Mouse (Mus musculus): Measurements from ENCODE around the gene Tuba1b. TPM values are rescaled to one million over a fixed set of nuclear protein-coding genes. Genes with fewer than 3 reads are reported as not detected.
"Not testable (repeated sequence)": the region's sequence is repeated elsewhere in the genome, so short reads cannot be mapped to it uniquely, and the experiment has no call there.

Tuba1b gene
- total RNA-seq, 2 experiments from 2014 or later = 193 to 255 TPM

DNA sequence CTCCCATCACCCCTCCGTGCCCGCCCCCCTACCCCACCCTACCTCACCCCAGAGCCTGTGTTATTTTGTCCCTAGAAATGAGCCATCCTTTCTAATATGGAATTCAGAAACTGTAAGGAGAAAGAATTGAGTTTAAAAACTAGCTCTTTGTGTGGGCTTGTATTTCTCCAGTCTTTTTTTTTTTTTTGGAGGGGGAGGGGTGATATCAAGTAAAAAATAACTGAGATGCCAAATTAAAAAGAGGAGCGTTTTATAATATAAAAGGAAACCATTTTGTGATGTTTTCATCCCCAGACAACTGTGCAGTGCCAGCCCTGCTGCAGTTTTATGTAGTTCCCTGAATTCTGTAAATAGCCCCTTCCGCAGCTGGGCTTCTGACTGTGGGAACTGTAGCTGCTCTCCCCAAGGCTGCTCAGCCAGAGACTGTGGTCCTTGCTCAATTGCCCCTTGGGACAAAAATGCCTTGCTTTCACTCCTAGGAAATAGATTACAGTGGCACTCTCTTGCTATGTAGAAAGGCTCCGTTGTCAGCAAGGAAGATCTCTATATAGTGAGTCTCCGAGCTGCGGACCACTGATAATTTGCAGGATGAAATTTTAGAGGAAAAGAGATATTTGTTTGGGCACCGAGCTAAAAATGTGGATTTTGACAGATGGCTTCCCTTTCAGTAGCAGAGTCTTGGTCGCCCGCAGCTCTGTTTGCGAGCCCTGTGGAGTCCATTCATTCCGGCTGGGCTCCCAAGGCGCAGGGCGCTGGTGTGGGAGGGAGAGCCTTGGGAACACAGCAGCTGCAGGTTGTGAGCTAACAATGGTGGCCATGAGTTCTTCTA is 20.3 kb upstream of the Tuba1b start:
- no peak for DNase-seq (ENCODE audit: low spot score in 2 of 2)

GRCm38 (mm10) chr15:98953401-98954356 is 19.3 kb upstream of the Tuba1b start, which contains the start of the genes Gm49450 and Tuba1a:
Gene Gm49450 (minus strand): TSS chr15:98953551.
Gene Tuba1a (minus strand): TSS chr15:98953703.
- DNase-seq (ENCODE audit: low spot score in 2 of 2) = peak in 1 of 2 experiments; percentile 72

DNA sequence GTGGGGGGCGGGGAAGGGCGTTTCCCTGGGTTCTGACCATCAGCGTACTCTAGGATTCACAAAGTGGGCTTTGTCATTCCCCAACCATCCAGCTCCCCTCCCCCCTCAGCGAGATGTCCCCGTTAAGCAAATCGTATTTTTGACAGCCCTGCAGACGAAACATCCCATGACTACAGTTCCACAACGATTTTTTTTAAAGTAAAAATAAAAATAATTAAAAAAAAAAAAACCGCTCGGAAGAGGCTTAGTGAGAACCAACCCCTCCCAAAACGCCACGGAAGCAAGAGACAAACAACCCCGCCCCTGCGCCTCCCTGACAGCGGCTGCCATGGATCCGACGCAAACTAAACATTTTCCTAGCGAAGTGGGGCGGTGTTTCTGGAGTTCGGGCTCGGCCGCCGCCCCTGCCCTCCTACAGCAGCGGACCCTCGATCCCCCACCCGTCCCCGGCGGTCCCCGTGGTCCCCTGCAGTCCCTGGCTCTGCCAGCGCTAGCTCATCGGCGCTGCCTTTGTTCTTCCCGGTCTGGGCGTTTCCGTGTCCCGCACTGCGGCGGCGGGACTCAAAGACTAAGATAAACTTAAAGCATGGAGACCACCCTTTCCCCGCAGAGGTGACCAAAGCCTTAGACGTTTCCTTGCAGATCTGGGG is 18.5 kb upstream of the Tuba1b start:
- peak; percentile 65 to 72 for DNase-seq (ENCODE audit: low spot score in 2 of 2)

GRCm38 (mm10) chr15:98952063-98952455 is 17.7 kb upstream of the Tuba1b start:
- DNase-seq (ENCODE audit: low spot score in 2 of 2) = no peak

DNA sequence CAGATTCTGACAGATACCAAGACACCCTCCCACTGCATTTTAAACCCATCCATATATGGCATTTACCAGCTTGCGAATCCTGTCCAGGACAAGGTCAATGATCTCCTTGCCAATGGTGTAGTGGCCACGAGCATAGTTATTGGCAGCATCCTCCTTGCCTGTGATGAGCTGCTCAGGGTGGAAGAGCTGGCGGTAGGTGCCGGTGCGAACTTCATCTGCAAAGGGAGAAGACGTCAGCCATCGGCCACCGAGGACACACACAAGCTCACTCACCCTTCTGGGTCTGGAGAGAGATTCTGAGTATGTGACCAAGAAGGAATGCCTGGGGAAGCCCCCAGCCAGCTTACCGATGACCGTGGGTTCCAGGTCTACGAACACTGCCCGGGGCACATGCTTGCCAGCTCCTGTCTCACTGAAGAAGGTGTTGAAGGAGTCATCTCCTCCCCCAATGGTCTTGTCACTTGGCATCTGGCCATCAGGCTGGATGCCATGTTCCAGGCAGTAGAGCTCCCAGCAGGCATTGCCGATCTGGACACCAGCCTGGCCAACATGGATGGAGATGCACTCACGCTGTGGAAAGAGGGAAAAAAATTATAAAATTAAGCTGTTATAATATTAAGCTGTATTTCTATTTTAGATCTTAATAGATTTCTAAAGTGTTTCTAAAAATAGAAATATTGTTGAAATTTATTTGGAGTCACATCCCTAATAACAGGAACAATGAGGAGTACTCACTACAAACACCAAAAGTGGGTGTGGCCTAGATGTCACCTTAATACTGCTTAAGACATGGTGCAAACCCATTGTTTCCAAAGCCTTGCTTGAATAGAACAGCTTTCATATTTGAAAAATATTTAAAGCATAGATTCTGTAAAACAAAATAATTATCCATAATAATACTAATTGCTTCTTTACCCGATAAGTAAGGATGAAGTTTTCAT is 17.0 kb upstream of the Tuba1b start:
- not testable (repeated sequence) for DNase-seq (ENCODE audit: low spot score in 2 of 2)

- no peak for DNase-seq (ENCODE audit: low spot score in 2 of 2)
Observed at GRCm38 (mm10) chr15:98949607-98949892, 15.2 kb upstream of the Tuba1b start.

DNA sequence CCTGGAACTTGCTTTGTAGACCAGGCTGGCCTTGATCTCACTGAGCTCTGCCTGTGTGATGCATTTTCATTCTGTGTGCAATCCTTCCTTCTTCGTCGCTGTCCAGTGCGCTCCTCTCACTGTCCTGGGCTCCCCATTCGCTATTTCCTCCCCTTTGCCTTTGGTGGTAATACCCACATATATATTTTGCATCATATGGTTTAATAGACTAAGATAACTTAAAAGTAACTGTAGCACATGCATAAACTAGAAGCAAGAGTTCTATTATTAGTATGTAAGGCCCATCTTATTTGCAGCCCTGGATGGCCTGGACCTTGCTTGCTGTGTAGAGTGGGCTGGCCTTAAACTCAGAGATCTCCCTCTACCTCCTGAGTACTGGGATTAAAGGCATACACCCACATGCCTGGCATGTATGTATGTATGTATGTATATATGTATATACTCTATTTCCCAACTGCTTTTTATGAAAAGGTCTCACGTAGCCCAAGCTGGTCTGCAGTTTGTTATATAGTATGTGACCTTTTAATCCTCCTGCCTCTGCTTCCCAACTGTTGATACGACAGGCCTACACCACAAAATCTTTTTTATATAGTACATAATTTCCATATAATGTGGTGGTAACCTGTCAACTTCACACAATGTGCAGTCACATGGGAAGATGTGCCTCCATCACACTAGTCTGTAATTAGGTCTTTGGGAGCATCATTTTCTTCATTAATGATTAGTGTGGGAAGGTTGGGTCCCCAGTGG is 14.7 kb upstream of the Tuba1b start:
- no peak for DNase-seq (ENCODE audit: low spot score in 2 of 2)

DNA sequence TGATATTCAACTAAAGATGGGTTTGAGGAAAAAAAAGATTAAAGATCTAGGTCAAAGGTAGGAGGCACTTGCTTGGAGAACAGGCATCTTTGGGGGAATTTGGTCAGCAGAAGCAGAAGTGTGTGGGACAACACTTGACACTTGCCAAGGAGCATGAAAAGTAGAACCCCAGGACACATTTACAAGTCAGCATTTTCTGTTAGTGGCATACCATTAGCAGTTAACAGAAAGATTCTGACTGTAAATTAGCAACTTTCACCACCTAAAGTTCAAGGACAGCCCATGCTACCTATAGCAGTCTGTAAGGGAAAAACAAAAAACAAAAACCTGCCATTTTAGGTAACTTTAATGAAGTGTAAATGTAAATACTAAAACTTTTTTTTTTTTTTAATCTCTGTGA is 14.0 kb upstream of the Tuba1b start:
- DNase-seq (ENCODE audit: low spot score in 2 of 2) = no peak

- no peak for DNase-seq (ENCODE audit: low spot score in 2 of 2)
Observed at GRCm38 (mm10) chr15:98947884-98948283, 13.5 kb upstream of the Tuba1b start.

GRCm38 (mm10) chr15:98943133-98943532 is 8.8 kb upstream of the Tuba1b start:
- DNase-seq (ENCODE audit: low spot score in 2 of 2) = no peak

- no peak for DNase-seq (ENCODE audit: low spot score in 2 of 2)
Observed at GRCm38 (mm10) chr15:98942081-98942480, 7.7 kb upstream of the Tuba1b start.

DNA sequence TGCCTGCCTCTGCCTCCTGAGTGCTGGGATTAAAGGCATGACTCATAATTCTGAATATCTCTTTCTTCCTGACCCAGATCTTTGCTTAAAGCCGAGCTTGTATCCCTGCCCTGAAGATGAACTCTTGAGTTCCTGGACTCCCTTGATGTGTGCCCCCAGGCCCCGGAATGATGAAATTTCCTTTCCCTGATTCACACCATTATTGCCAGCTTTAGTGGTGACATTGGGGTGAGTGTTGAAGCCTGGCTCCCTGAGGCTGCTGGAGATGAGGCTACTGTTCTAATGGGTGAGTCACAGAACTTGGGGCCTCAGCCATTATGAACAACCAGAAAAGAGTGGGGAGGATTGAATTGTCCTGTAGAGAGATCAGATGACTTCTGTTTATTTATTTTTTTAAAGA is 7.2 kb upstream of the Tuba1b start:
- no peak for DNase-seq (ENCODE audit: low spot score in 2 of 2)

- DNase-seq (ENCODE audit: low spot score in 2 of 2) = no peak
Observed at GRCm38 (mm10) chr15:98940816-98941215, 6.5 kb upstream of the Tuba1b start.

DNA sequence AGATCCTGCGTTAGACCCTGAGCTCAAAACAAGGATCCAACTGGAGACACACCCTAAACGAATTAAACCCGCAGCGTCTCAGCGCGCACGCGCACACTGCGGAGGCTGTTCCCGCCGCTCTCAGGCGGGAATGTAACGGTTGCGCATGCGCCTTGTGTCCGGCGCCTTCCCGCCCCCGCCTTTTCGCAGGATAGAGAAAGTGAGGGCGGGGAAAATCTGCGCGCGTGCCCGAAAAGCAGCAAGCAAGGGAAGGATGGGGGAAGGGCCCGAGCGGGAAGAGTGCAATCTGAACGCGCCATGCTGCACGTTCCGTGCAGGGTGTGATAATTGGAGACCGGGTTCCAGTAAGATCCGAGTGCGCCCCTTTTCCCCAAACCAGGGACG is 540 bp downstream of the Tuba1b start:
- DNase-seq (ENCODE audit: low spot score in 2 of 2) = peak; percentile 90 to 94

- not testable (repeated sequence) for DNase-seq (ENCODE audit: low spot score in 2 of 2)
Observed at GRCm38 (mm10) chr15:98933004-98933671, 1.2 kb downstream of the Tuba1b start.

DNA sequence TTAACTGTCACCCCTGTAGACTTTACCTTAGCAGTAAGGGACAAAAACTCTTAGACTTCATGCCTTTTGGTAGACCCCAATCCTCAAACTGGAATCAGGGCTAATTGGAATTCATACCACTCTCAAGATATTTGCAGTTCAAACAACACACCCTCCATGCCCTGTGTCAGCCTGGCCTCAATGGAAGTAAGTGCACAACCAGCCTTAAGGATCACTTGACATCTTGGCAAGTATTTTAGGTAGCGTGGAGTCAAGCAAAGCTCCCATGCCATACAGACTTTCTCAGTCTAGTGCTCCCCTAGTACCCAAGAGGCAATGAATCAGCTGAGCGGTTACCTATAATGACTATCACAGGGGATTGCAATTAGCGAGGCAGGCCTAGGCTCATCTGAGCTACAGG is 3.4 kb downstream of the Tuba1b start:
- no peak for DNase-seq (ENCODE audit: low spot score in 2 of 2)

DNA sequence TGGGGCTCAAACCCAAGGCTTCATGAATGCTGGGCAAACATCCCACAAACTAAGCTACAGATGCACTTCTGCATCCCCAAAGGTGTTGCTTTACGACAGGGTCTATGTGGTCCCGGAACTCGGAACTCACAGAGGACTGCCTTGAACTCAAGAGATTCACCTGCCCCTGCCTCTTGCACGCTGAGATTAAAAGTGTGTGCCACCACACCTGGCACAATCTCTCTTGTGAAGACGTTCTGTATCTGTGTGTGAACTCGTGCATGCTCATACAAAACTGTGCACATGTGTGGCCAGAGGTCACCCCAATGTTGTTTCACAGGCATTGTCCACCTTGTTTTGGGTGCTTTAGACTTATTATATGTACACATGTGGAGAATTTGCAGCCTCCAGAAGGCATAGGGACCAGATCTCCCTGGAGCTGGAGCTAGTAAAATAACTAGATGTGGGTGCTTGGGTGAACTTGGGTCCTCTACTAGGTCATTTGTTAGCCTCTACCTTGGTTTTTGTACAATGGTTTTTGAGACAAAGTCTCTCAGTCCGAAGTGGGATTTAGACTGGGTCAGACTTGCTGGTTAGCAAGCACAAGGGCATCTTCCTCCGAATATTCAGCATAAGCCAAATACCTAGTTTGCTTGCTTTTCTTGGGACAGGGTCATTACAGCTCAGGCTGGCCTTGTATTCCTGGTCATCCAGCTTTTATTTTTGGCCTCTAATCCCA is 4.2 kb downstream of the Tuba1b start:
- DNase-seq (ENCODE audit: low spot score in 2 of 2) = no peak

DNA sequence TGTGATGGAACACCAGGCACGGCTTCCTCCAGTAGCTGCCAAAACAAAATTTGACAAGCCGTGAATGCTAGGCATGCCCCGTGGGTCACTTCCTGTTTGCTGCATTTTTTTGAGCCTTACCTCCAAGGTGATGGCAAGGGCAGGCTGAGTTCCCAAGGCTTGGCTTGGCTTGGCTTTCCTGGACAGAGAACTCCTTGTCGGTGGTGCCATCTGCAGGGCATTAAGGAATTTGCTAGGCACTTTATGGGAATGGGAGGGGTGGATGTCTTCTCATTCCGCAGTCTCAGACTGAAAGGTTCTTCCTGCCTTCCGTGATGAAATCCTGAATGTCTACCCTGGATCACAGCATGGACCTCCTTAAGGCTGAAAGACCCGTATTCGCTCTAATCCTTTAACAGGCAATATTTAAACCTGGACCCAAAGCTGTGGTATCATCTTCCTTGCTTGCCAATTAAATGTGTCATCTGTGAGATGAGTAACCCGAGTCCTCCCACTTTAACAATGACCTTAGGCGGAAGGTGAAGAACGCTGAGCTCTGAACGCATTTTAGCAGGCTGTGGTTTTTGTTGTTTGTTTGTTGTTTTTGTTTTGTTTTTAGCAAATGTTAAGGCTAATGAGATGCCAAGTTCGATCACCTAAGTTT is 5.6 kb downstream of the Tuba1b start:
- peak; percentile 61 to 67 for DNase-seq (ENCODE audit: low spot score in 2 of 2)

All from adrenal gland, adult 18-20 months (tissue).